Mouse (Mus musculus) urinary bladder, postnatal 14 days (tissue): Measurements from ENCODE around the gene Kng2.
"Not testable (repeated sequence)": the region's sequence is repeated elsewhere in the genome, so short reads cannot be mapped to it uniquely, and the experiment has no call there.

Source experiments
- DNase-seq: peaks from one replicate; pipeline ENCODE4 v3.0.0; 2021; ENCODE audit warnings: low spot score

Kng2 gene

GRCm38 (mm10) chr16:23028966-23029600 is at the start of gene Kng2:
Gene Kng2, minus strand, starts transcription at chr16:23029482.
- DNase-seq, result not testable (repeated sequence)

DNA sequence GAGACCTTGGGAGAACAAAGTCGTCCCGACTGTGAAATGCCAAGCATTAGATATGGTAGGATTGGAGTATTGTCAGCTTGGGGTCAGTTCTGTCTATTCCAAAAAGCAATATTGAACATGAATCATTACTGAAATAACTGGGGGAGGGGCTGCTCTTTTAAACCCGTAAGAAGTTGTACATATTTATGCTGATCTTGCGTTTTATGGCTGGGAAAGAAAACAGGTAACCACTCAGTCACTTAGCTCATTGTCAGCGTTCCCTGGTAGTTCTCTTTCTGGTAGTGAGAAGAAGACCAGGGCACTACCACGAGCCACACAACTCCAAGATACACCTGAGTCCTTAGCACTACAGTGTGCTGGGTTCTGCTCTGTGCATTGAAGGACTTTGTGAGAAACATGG is 48.2 kb upstream of the Kng2 start:
- not testable (repeated sequence) for DNase-seq

GRCm38 (mm10) chr16:23060781-23061325 is 31.6 kb upstream of the Kng2 start:
- DNase-seq, result not testable (repeated sequence)

DNA sequence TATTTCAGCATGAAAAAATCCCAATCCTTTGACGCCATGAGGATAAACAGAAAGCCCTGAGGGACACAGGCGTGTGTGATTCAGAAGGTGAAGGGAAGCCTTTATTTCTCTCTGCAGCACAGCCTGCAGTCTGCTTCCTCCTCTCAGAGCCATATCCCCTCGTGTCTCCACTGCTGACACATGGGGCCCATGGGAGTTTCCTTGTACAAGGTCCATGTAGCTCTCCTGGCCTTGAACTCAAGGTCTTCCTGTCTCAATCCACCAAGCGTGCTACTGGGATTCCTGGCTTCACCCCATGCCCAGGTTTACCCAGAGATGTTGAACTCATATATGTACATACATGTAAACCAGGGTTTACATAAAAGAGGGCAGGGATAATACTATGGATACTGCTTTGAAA is 30.3 kb upstream of the Kng2 start:
- not testable (repeated sequence) for DNase-seq

GRCm38 (mm10) chr16:23057668-23058447 is 28.6 kb upstream of the Kng2 start, which contains the start of gene Kng1:
Gene Kng1, plus strand, starts transcription at chr16:23057865.
- not testable (repeated sequence) for DNase-seq

DNA sequence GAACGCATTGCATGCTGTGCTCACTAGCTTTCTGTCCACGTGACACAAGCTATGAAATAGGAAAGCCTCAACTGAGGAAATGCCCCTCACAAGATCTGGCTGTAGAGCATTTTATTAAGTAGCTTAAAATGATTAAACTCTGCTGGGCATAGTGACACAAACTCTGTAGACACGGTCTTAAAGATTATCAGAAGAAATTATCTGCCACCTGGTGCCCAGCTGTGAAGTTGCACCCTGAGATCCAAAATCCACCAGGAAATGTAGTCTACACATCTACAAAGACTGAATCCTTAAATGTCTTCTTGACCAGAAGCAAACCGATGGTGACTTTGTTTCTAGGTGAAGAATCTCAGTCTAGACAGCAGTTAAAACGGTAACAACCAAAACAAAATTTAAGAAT is 17.0 kb upstream of the Kng2 start:
- DNase-seq, result no peak

- no peak for DNase-seq
These were observed 11.6 kb upstream of the Kng2 start for GRCm38 (mm10) chr16:23040876-23041275.

DNA sequence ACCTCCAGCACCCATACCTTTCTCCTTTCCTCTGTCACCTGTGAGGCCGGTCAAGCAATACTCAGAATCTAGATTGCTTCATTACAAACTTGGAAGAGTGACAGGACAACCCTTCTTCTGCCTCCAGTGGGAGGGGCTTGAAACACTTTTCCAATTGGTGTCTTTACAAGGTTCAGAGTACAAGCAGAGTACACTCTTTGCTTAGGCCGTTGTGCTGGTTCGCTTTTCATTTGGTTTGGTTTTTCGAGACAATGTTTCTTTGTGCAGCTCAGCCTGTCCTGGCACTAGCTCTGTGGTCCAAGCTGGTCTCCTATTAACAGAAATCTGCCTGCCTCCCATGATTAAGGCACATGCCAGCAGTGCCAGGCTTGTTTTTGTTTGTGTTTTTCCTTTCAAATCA is 10.0 kb upstream of the Kng2 start:
- no peak for DNase-seq

- DNase-seq, result no peak
These were observed 8.5 kb upstream of the Kng2 start for GRCm38 (mm10) chr16:23037744-23038143.

DNA sequence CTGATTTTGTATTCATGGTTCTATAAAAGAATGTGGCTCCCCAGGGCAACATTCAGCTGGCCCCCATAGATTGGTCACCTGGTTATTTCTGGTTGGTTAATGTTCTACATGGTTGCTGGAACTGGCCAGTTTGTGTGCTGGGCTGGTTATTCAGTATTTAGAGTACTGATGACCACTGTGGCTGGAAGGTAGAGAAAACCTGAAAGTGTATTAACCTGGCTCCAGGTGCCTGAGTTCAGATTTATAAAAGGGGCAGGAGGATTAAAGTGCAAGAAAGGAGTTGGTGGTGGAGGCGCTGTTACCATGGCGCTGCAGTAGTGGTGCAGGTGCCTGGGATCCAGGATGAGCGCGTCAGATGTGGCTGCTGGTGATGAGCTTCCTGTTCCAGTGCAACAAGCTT is 4.4 kb upstream of the Kng2 start:
- DNase-seq, result no peak

GRCm38 (mm10) chr16:23030673-23031435 is 1.6 kb upstream of the Kng2 start:
- DNase-seq, result no peak

DNA sequence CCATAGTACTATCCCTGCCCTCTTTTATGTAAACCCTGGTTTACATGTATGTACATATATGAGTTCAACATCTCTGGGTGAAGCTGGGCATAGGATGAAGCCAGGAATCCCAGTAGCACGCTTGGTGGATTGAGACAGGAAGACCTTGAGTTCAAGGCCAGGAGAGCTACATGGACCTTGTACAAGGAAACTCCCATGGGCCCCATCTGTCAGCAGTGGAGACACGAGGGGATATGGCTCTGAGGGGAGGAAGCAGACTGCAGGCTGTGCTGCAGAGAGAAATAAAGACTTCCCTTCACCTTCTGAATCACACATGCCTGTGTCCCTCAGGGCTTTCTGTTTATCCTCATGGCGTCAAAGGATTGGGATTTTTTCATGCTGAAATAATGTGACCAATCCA is 1.9 kb downstream of the Kng2 start:
- not testable (repeated sequence) for DNase-seq

GRCm38 (mm10) chr16:23026582-23026981 is 2.7 kb downstream of the Kng2 start:
- no peak for DNase-seq

DNA sequence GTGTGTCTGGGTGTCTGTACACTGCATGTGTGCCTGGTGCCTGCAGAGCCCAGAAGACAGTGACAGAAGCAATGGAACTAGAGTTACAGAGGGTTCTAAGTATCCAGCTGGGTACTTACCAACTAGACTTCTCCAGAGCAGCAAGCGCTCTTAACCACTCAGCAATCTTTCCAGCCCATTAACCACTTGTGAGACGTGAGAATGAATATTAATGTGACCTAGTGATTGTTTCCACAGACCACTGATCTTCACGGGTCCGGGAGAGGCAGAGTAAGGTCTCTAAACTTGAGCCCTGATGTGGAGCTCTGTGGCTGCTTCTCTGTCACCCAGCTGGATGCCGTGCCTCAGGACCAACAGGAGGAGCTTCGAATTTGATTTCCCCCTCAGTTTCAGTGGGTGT is 4.2 kb downstream of the Kng2 start:
- no peak for DNase-seq

DNA sequence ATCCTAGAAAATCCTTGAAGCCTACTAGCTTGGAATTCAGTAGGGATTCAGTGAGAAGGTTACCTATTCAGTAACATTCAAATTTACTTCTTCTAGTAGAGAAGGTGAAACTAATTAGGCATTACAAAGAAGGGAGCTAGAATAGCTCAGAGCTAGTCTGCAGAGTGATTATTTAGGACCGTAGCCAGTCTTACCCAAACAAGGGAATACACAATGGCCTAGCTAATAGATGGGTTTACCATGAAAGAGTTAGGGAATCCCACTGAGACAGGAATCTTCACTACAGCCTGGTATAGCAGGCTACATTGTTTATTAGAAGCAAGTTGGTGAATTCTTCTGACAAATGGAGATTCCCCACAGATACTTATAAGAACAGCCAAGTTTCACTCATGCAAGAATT is 8.7 kb downstream of the Kng2 start:
- DNase-seq, result not testable (repeated sequence)

- DNase-seq, result not testable (repeated sequence)
These were observed 14.6 kb downstream of the Kng2 start for GRCm38 (mm10) chr16:23014645-23015044.

DNA sequence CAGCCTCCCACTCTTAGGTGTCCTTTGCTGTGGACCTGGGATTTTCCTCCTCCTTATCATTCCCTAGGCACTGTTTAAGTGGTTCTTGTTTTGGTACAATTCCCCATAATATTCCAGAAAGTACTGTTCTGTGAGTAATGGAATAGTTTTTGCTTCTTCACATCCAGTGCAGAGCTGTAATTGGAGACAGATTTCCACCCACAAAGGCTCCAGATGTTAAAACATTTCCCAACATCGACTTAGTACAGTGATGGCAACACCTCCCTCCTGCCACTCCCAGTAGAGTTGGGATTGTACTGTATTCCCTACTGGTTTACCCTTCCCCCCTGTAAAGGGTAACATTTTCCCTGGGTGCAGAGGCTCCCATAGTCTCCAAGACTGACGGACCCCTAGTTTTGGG is 15.5 kb downstream of the Kng2 start:
- not testable (repeated sequence) for DNase-seq

- DNase-seq, result not testable (repeated sequence)
These were observed 32.3 kb downstream of the Kng2 start for GRCm38 (mm10) chr16:22996951-22997350.

- DNase-seq, result no peak
These were observed 61.8 kb downstream of the Kng2 start for GRCm38 (mm10) chr16:22967383-22968030.

- no peak for DNase-seq
These were observed 66.0 kb downstream of the Kng2 start for GRCm38 (mm10) chr16:22963293-22963692.

GRCm38 (mm10) chr16:22962256-22962655 is 67.0 kb downstream of the Kng2 start:
- no peak for DNase-seq

DNA sequence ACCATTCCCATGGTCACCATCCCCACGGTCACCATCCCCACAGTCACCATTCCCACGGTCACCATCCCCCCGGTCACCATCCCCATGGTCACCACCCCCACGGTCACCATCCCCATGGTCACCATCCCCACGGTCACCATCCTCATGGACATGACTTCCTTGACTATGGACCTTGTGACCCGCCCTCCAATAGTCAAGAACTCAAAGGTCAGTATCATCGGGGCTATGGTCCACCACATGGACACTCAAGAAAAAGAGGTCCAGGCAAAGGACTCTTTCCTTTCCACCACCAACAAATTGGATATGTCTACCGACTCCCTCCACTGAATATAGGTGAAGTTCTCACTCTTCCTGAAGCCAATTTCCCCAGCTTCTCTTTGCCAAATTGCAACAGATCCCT is 68.2 kb downstream of the Kng2 start:
- DNase-seq, result no peak
